Comparison of ENCODE assay signal across 11 mouse cellular contexts in genomic region chr4:117040791-117041190, GRCm38 (mm10). TPM values are rescaled to one million over a fixed set of nuclear protein-coding genes. Genes with fewer than 3 reads are reported as not detected.
A peak's percentile ranks its signal among the peaks of the same experiment; 100 is the strongest.
DNase-seq lines count a peak whose midpoint lies in the region; ATAC-seq lines count a peak whose summit lies in the region.
"Had no signal": no experiment of that assay in that cellular context is flagged by ENCODE, and none has a peak within 500 bp of the region (broad histone marks: within the 10 kb centered on the region; RNA-seq: fewer than 3 reads in every experiment).

No protein-coding gene starts in this region.

- H3K4me1 ChIP-seq in hindbrain, embryonic 10.5 days (replicated peaks), result peaks cover 23% of the 10 kb centered on the region
- no peaks in the 10 kb centered on the region for H3K4me1 ChIP-seq in hindbrain, embryonic 11.5 days (replicated peaks; ENCODE audit: control insufficient read depth, insufficient read depth, low read length)
- peaks cover 21% of the 10 kb centered on the region for H3K4me1 ChIP-seq in forebrain, embryonic 14.5 days (ENCODE audit: control insufficient read depth, insufficient read depth, low read length)
- peaks cover 21% of the 10 kb centered on the region for H3K4me1 ChIP-seq in midbrain, embryonic 13.5 days (replicated peaks)

- no peak overlapping the region for H3K9ac ChIP-seq in hindbrain, embryonic 11.5 days (ENCODE audit: low read depth, low read length)
- H3K9ac ChIP-seq in forebrain, embryonic 14.5 days (ENCODE audit: low read length), result no peak overlapping the region
- no peak overlapping the region for H3K9ac ChIP-seq in midbrain, embryonic 13.5 days (replicated peaks)
- H3K9ac ChIP-seq: neural tube, embryonic 12.5 days had no signal

- H3K9me3 ChIP-seq in hindbrain, embryonic 10.5 days, result no peaks in the 10 kb centered on the region
- no peaks in the 10 kb centered on the region for H3K9me3 ChIP-seq in hindbrain, embryonic 11.5 days (ENCODE audit: control insufficient read depth, low read length)
- H3K9me3 ChIP-seq in forebrain, embryonic 14.5 days (replicated peaks; ENCODE audit: control insufficient read depth, low read length), result no peaks in the 10 kb centered on the region
- H3K9me3 ChIP-seq in midbrain, embryonic 13.5 days, result no peaks in the 10 kb centered on the region
- H3K9me3 ChIP-seq: neural tube, embryonic 12.5 days had no signal

- peak overlapping the region; percentile 57 for H3K27ac ChIP-seq in hindbrain, embryonic 10.5 days
- no peak overlapping the region; the same call in none of the 2 replicates for H3K27ac ChIP-seq in hindbrain, embryonic 11.5 days (ENCODE audit: low read depth, low read length)
- peak overlapping the region; percentile 79 for H3K27ac ChIP-seq in forebrain, embryonic 14.5 days (ENCODE audit: low read depth, low read length)
- peak overlapping the region; percentile 61 for H3K27ac ChIP-seq in midbrain, embryonic 13.5 days

- no peak for ATAC-seq in hindbrain, embryonic 11.5 days (ENCODE audit: low FRiP score)
- ATAC-seq in forebrain, embryonic 14.5 days, result peak; percentile 19; the same call in 1 of the 2 replicates
- no peak for ATAC-seq in midbrain, embryonic 13.5 days

- DNase-seq in hindbrain, embryonic 10.5 days (ENCODE audit: low spot score), result no peak
- no peak for DNase-seq in hindbrain, embryonic 11.5 days (ENCODE audit: low spot score)
- DNase-seq in brain, adult 2 months (ENCODE audit: low read depth, low spot score), result peak; percentile 39
- DNase-seq in forebrain, embryonic 14.5 days (ENCODE audit: low spot score), result peak; percentile 53
- no peak for DNase-seq in cerebellum, adult 18-20 months
- no peak for DNase-seq in adrenal gland, postnatal 36 days
- DNase-seq in lung, postnatal 14 days, result no peak

- WGBS in hindbrain, embryonic 10.5 days, result 68% methylated on average over 1 of the region's 1 CpGs
- 62% methylated on average over 1 of the region's 1 CpGs for WGBS in hindbrain, embryonic 11.5 days
- 48% methylated on average over 1 of the region's 1 CpGs for WGBS in forebrain, embryonic 14.5 days
- 63% methylated on average over 1 of the region's 1 CpGs for WGBS in midbrain, embryonic 13.5 days

- no peak overlapping the region for H3K4me2 ChIP-seq in hindbrain, embryonic 11.5 days (replicated peaks; ENCODE audit: low read depth, low read length)
- peak overlapping the region; percentile 3; the same call in 1 of the 2 replicates for H3K4me2 ChIP-seq in forebrain, embryonic 14.5 days (ENCODE audit: low read length)
- no peak overlapping the region for H3K4me2 ChIP-seq in midbrain, embryonic 13.5 days (replicated peaks)
- H3K4me2 ChIP-seq: neural tube, embryonic 12.5 days had no signal

- peaks cover 14% of the 10 kb centered on the region; the same call in 1 of the 2 replicates for H3K36me3 ChIP-seq in hindbrain, embryonic 10.5 days
- H3K36me3 ChIP-seq in hindbrain, embryonic 11.5 days (ENCODE audit: control insufficient read depth, insufficient read depth, low read length), result no peaks in the 10 kb centered on the region
- no peaks in the 10 kb centered on the region for H3K36me3 ChIP-seq in forebrain, embryonic 14.5 days (ENCODE audit: control insufficient read depth, insufficient read depth, low read length)
- no peaks in the 10 kb centered on the region for H3K36me3 ChIP-seq in midbrain, embryonic 13.5 days
- H3K36me3 ChIP-seq: neural tube, embryonic 12.5 days had no signal

- H3K27me3 ChIP-seq in hindbrain, embryonic 10.5 days (ENCODE audit: insufficient read depth, poor library complexity, severe bottlenecking), result no peaks in the 10 kb centered on the region
- H3K27me3 ChIP-seq in hindbrain, embryonic 11.5 days (ENCODE audit: control insufficient read depth, insufficient read depth, low read length), result no peaks in the 10 kb centered on the region
- no peaks in the 10 kb centered on the region for H3K27me3 ChIP-seq in forebrain, embryonic 14.5 days (replicated peaks; ENCODE audit: control insufficient read depth, insufficient read depth, low read length)
- no peaks in the 10 kb centered on the region for H3K27me3 ChIP-seq in midbrain, embryonic 13.5 days
- H3K27me3 ChIP-seq: CH12.LX; neural tube, embryonic 12.5 days had no signal

- H3K4me3 ChIP-seq in hindbrain, embryonic 10.5 days, result no peak overlapping the region
- no peak overlapping the region for H3K4me3 ChIP-seq in hindbrain, embryonic 11.5 days (ENCODE audit: low read depth, low read length)
- no peak overlapping the region for H3K4me3 ChIP-seq in forebrain, embryonic 14.5 days (ENCODE audit: low read depth, low read length)
- no peak overlapping the region for H3K4me3 ChIP-seq in midbrain, embryonic 13.5 days (replicated peaks)
- H3K4me3 ChIP-seq: neural tube, embryonic 12.5 days had no signal

RNA-seq across cellular contexts. Expression of gene Eif2b3, which starts 21.6 kb away (rescaled TPM):
- polyA plus RNA-seq in hindbrain, embryonic 10.5 days (2016; fragmentation: Nextera tagmentation; extraction: Ambion mirVana), result 49.1 and 56.2 TPM in 2 replicates
- polyA plus RNA-seq in hindbrain, embryonic 11.5 days (2014; fragmentation: Nextera tagmentation; extraction: Ambion mirVana), result 51.9 and 53.0 TPM in 2 replicates
- polyA plus RNA-seq in forebrain, embryonic 14.5 days (2014; fragmentation: Nextera tagmentation; extraction: Ambion mirVana), result 47.5 and 51.4 TPM in 2 replicates
- 45.5 and 50.2 TPM in 2 replicates for polyA plus RNA-seq in midbrain, embryonic 13.5 days (2015; fragmentation: Nextera tagmentation; extraction: Ambion mirVana)
- 10 to 100 TPM; 29.0 to 33.6 TPM for total RNA-seq in adrenal gland, postnatal 36 days (2021)

RNA-seq across cellular contexts. Expression of gene Hectd3, which starts 45.7 kb away (rescaled TPM):
- 11.3 and 15.4 TPM in 2 replicates for polyA plus RNA-seq in hindbrain, embryonic 10.5 days (2016; fragmentation: Nextera tagmentation; extraction: Ambion mirVana)
- polyA plus RNA-seq in hindbrain, embryonic 11.5 days (2014; fragmentation: Nextera tagmentation; extraction: Ambion mirVana), result 7.8 and 12.6 TPM in 2 replicates
- 13.1 and 15.3 TPM in 2 replicates for polyA plus RNA-seq in forebrain, embryonic 14.5 days (2014; fragmentation: Nextera tagmentation; extraction: Ambion mirVana)
- polyA plus RNA-seq in midbrain, embryonic 13.5 days (2015; fragmentation: Nextera tagmentation; extraction: Ambion mirVana), result 18.3 and 20.2 TPM in 2 replicates
- total RNA-seq in adrenal gland, postnatal 36 days (2021), result 10 to 100 TPM; 22.5 to 26.9 TPM

RNA-seq across cellular contexts. Expression of gene Urod, which starts 46.6 kb away (rescaled TPM):
- polyA plus RNA-seq in hindbrain, embryonic 10.5 days (2016; fragmentation: Nextera tagmentation; extraction: Ambion mirVana), result 106 and 115 TPM in 2 replicates
- polyA plus RNA-seq in hindbrain, embryonic 11.5 days (2014; fragmentation: Nextera tagmentation; extraction: Ambion mirVana), result 97.3 and 110 TPM in 2 replicates
- 66.1 and 70.3 TPM in 2 replicates for polyA plus RNA-seq in forebrain, embryonic 14.5 days (2014; fragmentation: Nextera tagmentation; extraction: Ambion mirVana)
- 73.4 and 73.6 TPM in 2 replicates for polyA plus RNA-seq in midbrain, embryonic 13.5 days (2015; fragmentation: Nextera tagmentation; extraction: Ambion mirVana)
- total RNA-seq in adrenal gland, postnatal 36 days (2021), result 100 to 1,000 TPM in 1 of 2 experiments, 10 to 100 TPM in 1; 97.9 to 126 TPM

RNA-seq across cellular contexts. Expression of gene Ptch2, which starts 55.1 kb away (rescaled TPM):
- polyA plus RNA-seq in hindbrain, embryonic 10.5 days (2016; fragmentation: Nextera tagmentation; extraction: Ambion mirVana), result 5.8 and 6.9 TPM in 2 replicates
- polyA plus RNA-seq in hindbrain, embryonic 11.5 days (2014; fragmentation: Nextera tagmentation; extraction: Ambion mirVana), result 1.4 and 1.9 TPM in 2 replicates
- 2.4 and 3.4 TPM in 2 replicates for polyA plus RNA-seq in forebrain, embryonic 14.5 days (2014; fragmentation: Nextera tagmentation; extraction: Ambion mirVana)
- polyA plus RNA-seq in midbrain, embryonic 13.5 days (2015; fragmentation: Nextera tagmentation; extraction: Ambion mirVana), result 7.1 and 7.3 TPM in 2 replicates
- 1 to 10 TPM; 3.5 to 4.5 TPM for total RNA-seq in adrenal gland, postnatal 36 days (2021)
- total RNA-seq: common myeloid progenitor, adult 5-6 weeks had no signal

Comparison
In these comparisons a context has a peak if more than half of its experiments do, and no peak if none do; other contexts are left out.
1. DNase-seq: peak in brain, adult 2 months (single experiment) and forebrain, embryonic 14.5 days (single experiment); none in hindbrain, embryonic 10.5 days (single experiment), hindbrain, embryonic 11.5 days (single experiment), cerebellum, adult 18-20 months (0 of 2), adrenal gland, postnatal 36 days (0 of 2) and lung, postnatal 14 days (single experiment).